Mouse (Mus musculus) fat pad, adult 2 months (tissue): ENCODE data around the gene Slc22a12.

Experiments
- DNase-seq: peaks from one replicate; pipeline ENCODE4 v3.0.0-alpha.2; 2011; ENCODE audit warnings: low read depth, low spot score; ENCODE audit errors: extremely low read depth

Gene Slc22a12

GRCm38 (mm10) chr19:6518601-6519000 is 24.2 kb downstream of the Slc22a12 start:
- DNase-seq: no peak

DNA sequence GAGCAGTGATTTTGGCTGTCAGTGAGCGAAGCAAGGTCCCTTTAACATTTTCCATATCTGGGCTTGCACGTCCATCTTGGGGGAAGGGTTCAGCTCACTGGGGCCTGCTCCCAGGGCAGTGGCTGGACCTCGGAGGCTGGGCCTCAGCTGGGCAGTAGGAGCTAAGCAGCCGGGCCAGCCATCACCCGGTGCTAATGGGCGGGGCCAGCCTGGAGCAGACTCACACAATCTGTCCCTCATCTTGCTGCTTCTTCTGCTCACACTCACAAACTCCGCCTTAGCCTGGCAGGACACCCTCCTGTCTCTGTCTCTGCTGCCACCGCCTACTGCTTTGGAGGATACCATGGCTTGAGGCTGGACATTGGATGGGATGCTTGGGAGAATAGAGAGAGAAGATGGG is 26.7 kb downstream of the Slc22a12 start:
- DNase-seq: no peak

- no peak for DNase-seq
Measured at GRCm38 (mm10) chr19:6515448-6515847, 27.4 kb downstream of the Slc22a12 start.

DNA sequence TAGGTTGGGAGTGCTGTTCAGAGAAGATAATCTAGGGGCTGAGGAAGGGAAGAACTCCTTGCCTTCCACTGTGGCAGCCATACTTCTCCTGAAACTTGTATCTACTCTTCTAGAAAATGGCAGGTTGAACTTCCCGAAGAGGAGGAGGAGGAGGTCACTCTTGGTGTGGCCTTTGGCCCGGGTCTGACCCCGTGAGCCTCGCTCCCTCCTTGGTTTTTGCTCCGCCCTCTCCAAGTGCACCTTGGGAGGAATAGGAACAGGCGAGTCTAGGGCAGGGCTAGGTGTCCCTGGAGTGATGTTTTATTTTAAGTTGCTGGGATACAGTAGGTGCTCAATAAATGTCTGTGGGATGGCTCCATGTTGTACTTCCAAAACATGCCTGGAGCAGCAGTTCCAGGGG is 27.9 kb downstream of the Slc22a12 start:
- no peak for DNase-seq

DNA sequence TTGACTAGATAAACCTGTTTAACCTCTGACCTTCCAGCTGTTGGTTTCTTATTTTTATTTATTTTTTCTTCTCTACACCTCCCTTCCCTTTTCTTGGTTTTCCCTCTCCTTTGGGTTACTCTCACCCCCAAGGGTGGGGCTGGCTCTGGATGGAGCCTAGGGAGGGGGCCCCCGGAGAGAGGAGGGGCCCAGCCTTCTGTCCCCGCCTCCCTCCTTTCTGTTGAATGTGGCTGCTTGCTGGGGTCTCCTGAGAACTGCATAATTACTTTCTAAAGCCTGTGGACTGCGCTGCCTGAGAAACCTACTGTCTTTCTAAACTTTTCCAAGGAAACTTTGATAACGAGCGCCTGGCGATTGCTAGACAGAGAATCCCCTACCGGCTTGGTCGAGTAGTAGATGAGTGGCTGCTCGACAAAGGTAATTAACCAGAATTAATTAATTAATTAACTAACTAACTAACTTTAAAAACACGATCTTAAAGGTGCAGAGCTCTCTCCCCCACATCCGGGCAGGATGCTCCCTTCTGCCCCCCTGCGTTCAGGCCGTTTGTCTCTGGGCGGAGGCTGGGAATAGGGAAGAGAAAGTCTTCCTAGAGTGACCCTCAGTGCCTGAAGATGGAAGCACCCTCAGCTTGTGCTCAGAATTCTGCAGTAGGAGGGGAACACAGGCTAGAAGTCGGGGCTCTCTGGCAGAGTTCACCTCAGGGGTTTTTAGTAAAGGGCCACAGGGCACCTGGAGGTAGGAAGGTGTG is 29.3 kb downstream of the Slc22a12 start:
- DNase-seq: no peak

- DNase-seq: no peak
Measured at GRCm38 (mm10) chr19:6510546-6510945, 32.3 kb downstream of the Slc22a12 start.

DNA sequence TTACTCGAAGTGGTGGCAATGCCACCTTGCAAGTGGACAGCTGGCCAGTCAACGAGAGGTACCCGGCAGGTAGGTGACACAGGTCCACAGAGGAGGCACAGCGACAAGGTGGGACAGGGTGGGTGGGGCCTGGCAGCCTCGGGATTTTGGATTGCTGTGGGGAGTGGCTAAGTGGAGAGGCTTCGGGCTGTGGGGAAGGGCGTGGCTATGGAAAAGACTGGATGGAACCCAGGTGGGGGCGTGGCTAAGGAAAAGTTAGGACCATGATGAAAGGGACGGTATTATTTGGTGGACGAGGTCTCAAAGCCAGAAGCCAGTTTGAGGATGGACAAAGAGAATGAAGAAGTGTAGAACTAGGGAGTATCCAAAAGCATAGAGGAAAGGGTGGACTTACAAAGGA is 33.0 kb downstream of the Slc22a12 start:
- DNase-seq: no peak

GRCm38 (mm10) chr19:6507393-6507792 is 35.4 kb downstream of the Slc22a12 start:
- no peak for DNase-seq

- DNase-seq: no peak
Measured at GRCm38 (mm10) chr19:6504656-6505045, 38.2 kb downstream of the Slc22a12 start.

GRCm38 (mm10) chr19:6503926-6504655 is 38.7 kb downstream of the Slc22a12 start:
- no peak for DNase-seq

- DNase-seq: no peak
Measured at GRCm38 (mm10) chr19:6502543-6503319, 40.1 kb downstream of the Slc22a12 start.

DNA sequence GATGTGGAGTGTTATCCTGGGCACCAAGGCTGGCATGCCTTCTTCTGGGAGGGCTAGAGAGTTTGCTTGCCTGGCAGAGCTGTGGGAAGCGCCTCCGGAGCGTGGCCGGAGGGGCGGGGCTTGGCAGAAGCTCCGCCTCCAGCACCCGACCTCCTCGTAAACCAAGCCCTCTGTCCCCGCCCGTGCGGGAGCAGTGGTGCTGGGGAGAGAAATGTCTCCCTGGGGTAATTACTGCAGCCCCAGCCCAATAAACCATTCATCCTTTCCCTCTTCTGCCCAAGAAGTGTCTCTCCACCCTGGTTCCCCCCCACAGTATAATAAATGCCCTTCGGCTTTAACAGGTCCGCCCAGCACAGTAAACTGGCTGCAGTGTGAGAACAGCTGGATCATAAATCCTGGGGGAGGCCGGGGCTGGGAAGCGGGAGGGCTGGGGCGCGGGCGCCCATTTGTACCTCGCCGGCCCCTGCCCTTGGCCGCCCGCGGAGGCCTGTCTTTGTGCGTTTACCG is 40.7 kb downstream of the Slc22a12 start:
- no peak for DNase-seq

DNA sequence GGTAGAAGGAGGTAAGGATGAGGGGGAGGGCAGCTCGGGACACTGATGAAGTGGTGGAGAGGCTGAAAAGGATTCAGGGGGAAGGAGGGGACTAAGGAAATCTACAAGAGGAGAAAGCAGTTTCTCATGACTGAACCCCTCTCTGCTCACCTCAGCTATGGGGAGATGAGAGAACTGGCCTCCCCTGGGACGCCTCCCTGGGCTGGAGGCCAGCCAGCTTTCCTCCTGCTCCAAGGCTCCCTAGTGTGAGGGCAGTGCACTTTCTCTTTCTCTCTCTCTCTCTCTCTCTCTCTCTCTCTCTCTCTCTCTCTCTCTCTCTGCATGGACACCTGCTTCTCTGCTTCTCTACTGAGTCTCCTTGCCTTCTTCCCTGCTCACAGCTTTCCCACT is 42.2 kb downstream of the Slc22a12 start:
- no peak for DNase-seq

DNA sequence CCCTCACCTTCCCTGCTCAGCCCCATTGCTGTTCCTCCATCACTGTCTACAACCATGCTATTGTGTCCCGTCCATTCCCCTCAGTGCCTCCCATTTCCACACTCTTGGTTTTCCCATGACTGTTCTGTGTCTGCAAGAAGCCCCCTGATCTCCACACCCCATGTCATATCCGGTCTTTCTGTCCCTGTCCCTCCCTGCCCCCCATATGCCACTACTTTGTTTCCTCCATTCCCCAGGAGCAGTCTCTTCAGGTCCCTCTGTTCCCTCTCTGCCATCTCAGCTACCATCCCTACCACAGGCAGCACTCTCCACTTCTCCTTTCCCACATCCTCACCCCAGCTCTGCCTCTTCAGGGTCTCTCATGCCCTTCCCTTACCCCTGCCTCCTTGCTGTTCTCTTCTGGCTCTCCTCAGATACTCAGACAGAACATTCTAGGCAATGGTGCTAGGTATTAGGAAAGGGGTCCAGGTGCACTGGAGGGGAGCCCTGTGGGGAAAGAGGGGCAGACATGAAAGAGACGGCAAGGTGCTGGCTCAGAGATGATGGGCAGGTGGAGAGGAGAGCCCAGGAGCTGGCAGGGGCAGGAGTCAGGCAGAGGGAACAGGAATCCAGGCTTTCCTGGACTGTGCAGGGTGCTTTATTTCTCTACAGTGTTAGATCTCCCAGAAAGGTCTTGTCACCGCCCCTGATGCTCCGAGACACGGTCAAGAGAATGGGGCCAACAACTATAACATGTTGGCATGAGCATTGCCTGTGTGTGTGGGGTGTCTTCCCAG is 42.8 kb downstream of the Slc22a12 start:
- DNase-seq: no peak

GRCm38 (mm10) chr19:6498350-6499131 is 44.3 kb downstream of the Slc22a12 start:
- no peak for DNase-seq

DNA sequence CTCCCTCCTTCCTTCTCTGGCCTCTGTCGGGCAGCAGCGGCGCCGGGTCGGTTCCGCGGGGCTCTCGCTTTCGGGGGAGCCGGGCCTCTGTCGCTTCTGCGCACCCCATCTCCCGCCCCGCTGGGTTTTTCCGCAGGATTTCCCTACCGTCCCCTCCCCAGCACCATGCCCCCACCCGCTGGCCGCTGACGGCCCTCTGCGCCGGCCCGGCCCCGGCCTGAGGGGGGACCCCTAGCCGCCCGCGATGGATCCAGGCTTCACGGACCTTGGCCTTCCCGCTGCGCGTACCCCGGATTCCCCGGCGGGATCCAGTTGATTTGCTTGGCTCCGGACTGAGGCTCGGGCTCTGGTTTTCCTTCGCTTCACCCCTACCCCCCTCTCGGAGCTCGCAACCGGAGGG is 45.0 kb downstream of the Slc22a12 start:
- no peak for DNase-seq

DNA sequence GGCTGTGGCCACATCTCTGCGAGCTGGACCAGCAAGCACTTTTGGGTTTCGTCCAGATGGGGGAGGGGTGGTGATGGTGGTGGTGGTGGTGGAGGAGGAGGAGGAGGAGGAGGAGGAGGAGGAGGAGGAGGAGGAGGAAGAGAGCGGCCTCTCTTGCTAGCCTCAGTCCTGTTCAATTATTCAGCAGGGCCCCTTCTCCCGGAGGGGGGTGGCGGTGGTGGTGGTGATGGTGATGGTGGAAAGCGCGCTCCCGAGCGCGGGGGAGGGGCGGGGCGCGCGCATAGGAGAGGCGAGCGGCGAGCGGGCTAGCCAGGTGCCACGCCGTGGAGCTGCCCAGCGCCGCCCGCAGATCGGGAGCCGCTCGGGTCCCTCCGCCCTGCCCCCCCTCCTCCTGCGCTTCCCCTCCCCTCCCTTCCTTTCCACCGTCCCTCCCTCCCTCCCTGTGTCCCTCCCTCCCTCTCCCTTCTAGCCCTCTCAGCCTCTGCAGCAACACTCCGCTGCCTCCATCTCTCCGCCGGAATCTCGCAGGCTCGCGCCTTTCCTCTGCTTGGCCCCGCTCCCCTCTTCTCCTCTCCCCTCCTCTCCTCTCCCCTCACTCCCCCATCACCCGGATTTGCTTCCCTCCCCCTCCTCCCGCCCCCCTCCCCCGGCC is 45.6 kb downstream of the Slc22a12 start:
- DNase-seq: no peak

GRCm38 (mm10) chr19:6496462-6497149 is 46.2 kb downstream of the Slc22a12 start:
- DNase-seq: no peak

DNA sequence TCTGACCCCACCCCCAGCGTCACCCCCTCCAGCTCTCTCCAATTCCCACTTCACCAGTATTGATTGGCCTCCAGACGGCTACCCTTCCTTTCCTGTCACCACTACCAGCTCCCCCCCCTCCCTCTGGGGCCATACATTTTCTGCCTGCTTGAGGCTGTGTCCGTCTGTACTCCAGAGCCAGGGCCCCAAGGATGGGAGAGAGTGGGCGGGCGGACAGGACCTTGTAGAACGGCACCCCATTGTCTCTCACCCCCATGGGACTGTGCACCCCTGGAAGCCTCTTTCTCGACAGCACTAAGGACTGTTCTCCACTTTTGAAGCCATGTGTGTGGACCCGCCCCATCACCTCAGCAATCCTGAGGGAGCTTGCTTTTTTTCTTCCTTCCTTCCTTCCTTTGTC is 47.1 kb downstream of the Slc22a12 start:
- DNase-seq: no peak
